Mouse (Mus musculus): ENCODE measurements around the gene Ccser1. TPM values are rescaled to one million over a fixed set of nuclear protein-coding genes. Genes with fewer than 3 reads are reported as not detected.

The Ccser1 gene
- total and polyA plus RNA-seq, 3 experiments: 0.45 to 1.7 (median 0.94) TPM

DNA sequence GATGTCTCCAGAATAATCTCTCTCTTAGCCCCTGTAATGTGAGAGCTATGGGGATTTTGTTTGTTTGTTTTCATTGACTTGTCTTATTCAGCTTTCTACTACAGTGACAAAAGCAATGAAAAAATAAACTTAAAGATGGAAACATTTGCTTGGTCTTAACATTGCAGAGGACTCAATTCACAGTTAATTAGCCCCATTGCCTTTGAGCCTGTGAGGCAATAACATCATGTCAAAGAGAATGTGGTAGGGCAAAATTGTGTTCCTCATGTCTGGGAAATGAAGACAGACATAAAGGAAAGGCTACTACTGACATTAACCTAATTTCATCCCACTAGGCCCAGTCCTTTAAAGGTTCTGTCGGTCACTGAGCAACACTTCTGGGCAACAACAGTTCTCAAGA is 484.4 kb downstream of the Ccser1 start:
- no peak for DNase-seq
- H3K79me2 ChIP-seq (replicated peaks; ENCODE audit: control insufficient read depth, insufficient read depth, low read length): no peaks in the 10 kb centered on the region
- TF ChIP-seq POLR2A (IDR thresholded peaks at IDR 0.05; ENCODE audit: insufficient read depth, low read depth, low read length) (no peak), CTCF (IDR thresholded peaks at IDR 0.05) (no peak), EP300 (IDR thresholded peaks at IDR 0.05; ENCODE audit: insufficient read depth, low read depth, low read length) (no peak)
- WGBS: 93% methylated on average over 1 of the region's 1 CpGs
- no peaks in the 10 kb centered on the region for H3K27me3 ChIP-seq (ENCODE audit: control insufficient read depth, insufficient read depth, low read length)
- H3K4me3 ChIP-seq: no peak overlapping the region
- intact Hi-C loops (cut with DNase I): no loop called here
- H3K27ac ChIP-seq: no peak overlapping the region
- no peaks in the 10 kb centered on the region for H3K36me3 ChIP-seq (ENCODE audit: control insufficient read depth, insufficient read depth, low read length)
- no peak overlapping the region for H3K9ac ChIP-seq (ENCODE audit: low read depth, low read length)
- no peaks in the 10 kb centered on the region for H3K4me1 ChIP-seq (ENCODE audit: control insufficient read depth, insufficient read depth, low read length)

DNA sequence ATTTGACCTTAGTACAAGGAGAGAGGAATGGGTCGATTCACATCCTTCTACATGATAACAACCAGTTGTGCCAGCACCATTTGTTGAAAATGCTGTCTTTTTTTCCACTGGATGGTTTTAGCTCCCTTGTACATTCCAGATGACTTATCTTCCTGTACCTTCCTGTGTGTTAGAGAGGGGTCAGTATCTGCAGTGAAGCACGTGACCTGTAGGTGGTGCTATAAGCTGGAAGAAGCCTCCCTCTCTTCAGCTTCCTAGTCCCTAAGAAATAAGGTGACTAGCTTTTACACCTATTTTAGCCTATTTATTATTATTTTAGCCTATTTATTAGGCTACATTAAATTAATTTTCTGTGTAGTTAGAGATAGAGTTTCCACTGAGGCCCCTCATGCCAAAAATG is 506.9 kb downstream of the Ccser1 start:
- H3K27me3 ChIP-seq (ENCODE audit: control insufficient read depth, insufficient read depth, low read length): no peaks in the 10 kb centered on the region
- intact Hi-C loops (cut with DNase I): no loop called here
- TF ChIP-seq EP300 (IDR thresholded peaks at IDR 0.05; ENCODE audit: insufficient read depth, low read depth, low read length): no peak
- no peak for TF ChIP-seq POLR2A (IDR thresholded peaks at IDR 0.05; ENCODE audit: insufficient read depth, low read depth, low read length)
- peak; percentile 46 for TF ChIP-seq CTCF (IDR thresholded peaks at IDR 0.05)
- 25% methylated on average over 2 of the region's 2 CpGs for WGBS
- H3K4me1 ChIP-seq (ENCODE audit: control insufficient read depth, insufficient read depth, low read length): no peaks in the 10 kb centered on the region
- no peak overlapping the region for H3K27ac ChIP-seq
- no peaks in the 10 kb centered on the region for H3K36me3 ChIP-seq (ENCODE audit: control insufficient read depth, insufficient read depth, low read length)
- no peaks in the 10 kb centered on the region for H3K79me2 ChIP-seq (replicated peaks; ENCODE audit: control insufficient read depth, insufficient read depth, low read length)
- H3K9ac ChIP-seq (ENCODE audit: low read depth, low read length): no peak overlapping the region
- no peak for DNase-seq
- H3K4me3 ChIP-seq: no peak overlapping the region

DNA sequence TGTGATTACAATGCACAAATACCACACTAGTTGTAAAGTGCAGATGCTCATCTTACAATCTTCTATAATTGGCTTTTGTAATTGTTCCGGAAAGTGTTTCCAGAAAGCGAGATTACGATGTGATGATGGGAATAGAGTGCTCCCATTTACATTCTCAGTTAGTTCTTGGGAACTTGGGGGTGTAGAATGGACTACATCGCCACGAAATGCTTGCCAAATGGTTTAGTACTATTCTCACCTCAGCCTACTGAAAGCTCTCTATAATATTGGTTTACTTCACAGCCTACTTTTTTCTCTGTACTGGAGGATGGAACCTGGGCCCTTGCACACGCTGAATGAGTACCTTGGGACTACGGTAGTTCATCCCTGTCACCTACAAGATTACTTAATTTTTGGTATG is 522.9 kb downstream of the Ccser1 start:
- Histone ChIP-seq H3K79me2 (replicated peaks; ENCODE audit: control insufficient read depth, insufficient read depth, low read length) (no peaks in the 10 kb centered on the region), H3K36me3 (ENCODE audit: control insufficient read depth, insufficient read depth, low read length) (no peaks in the 10 kb centered on the region), H3K4me1 (ENCODE audit: control insufficient read depth, insufficient read depth, low read length) (no peaks in the 10 kb centered on the region), H3K27me3 (ENCODE audit: control insufficient read depth, insufficient read depth, low read length) (no peaks in the 10 kb centered on the region), H3K9ac (ENCODE audit: low read depth, low read length) (no peak overlapping the region), H3K27ac (no peak overlapping the region), H3K4me3 (no peak overlapping the region)
- 88% methylated on average over 7 of the region's 7 CpGs for WGBS
- intact Hi-C loops (cut with DNase I): no loop called here
- no peak for DNase-seq
- TF ChIP-seq EP300 (IDR thresholded peaks at IDR 0.05; ENCODE audit: insufficient read depth, low read depth, low read length) (no peak), POLR2A (IDR thresholded peaks at IDR 0.05; ENCODE audit: insufficient read depth, low read depth, low read length) (no peak), CTCF (IDR thresholded peaks at IDR 0.05) (no peak)

DNA sequence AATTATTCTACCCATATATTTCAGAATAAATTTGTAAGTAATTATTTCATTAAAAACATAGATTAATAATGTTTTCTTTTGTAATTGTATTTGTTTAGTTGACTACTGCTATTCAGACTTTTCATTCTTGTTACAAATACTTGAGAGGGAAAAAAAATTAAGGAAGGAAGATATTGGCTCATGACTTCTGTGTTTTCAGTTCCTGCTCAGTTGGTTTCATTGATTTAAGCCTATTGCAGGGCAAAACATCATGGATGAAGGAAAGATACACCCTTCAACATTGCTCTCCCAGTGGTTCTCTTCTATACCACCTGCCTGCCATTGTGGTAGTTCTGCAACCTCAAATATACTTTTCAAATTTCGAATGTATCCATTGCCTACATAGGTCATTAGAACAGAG is 541.1 kb downstream of the Ccser1 start:
- no peaks in the 10 kb centered on the region for H3K36me3 ChIP-seq (ENCODE audit: control insufficient read depth, insufficient read depth, low read length)
- H3K9ac ChIP-seq (ENCODE audit: low read depth, low read length): no peak overlapping the region
- intact Hi-C loops (cut with DNase I): no loop called here
- no peaks in the 10 kb centered on the region for H3K79me2 ChIP-seq (replicated peaks; ENCODE audit: control insufficient read depth, insufficient read depth, low read length)
- WGBS: 71% methylated on average over 1 of the region's 1 CpGs
- no peak for TF ChIP-seq EP300 (IDR thresholded peaks at IDR 0.05; ENCODE audit: insufficient read depth, low read depth, low read length)
- no peak for TF ChIP-seq CTCF (IDR thresholded peaks at IDR 0.05)
- no peak for TF ChIP-seq POLR2A (IDR thresholded peaks at IDR 0.05; ENCODE audit: insufficient read depth, low read depth, low read length)
- no peaks in the 10 kb centered on the region for H3K27me3 ChIP-seq (ENCODE audit: control insufficient read depth, insufficient read depth, low read length)
- no peak overlapping the region for H3K4me3 ChIP-seq
- H3K27ac ChIP-seq: no peak overlapping the region
- H3K4me1 ChIP-seq (ENCODE audit: control insufficient read depth, insufficient read depth, low read length): no peaks in the 10 kb centered on the region
- DNase-seq: no peak

DNA sequence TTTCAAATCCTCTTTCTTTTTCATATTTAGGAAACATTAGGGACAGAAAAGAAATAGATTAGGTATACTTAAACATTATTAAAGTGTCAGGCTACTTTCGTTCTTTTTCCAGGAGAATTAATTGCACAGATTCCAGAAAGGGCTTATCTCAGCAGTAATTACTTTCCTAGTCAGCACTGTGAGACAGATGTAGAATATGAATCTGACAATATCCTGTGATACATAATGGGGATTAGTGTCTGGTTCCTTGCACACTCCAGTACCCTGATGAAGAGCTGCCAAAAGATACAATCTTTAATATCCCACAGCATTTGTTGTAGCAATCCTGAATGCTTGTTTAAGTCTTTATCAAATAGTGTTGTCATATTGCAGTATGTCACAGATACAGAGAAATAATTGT is 548.9 kb downstream of the Ccser1 start:
- intact Hi-C loops (cut with DNase I): no loop called here
- Histone ChIP-seq H3K36me3 (ENCODE audit: control insufficient read depth, insufficient read depth, low read length) (no peaks in the 10 kb centered on the region), H3K9ac (ENCODE audit: low read depth, low read length) (no peak overlapping the region), H3K4me3 (no peak overlapping the region), H3K4me1 (ENCODE audit: control insufficient read depth, insufficient read depth, low read length) (no peaks in the 10 kb centered on the region), H3K27me3 (ENCODE audit: control insufficient read depth, insufficient read depth, low read length) (no peaks in the 10 kb centered on the region), H3K79me2 (replicated peaks; ENCODE audit: control insufficient read depth, insufficient read depth, low read length) (no peaks in the 10 kb centered on the region), H3K27ac (no peak overlapping the region)
- no peak for DNase-seq
- TF ChIP-seq EP300 (IDR thresholded peaks at IDR 0.05; ENCODE audit: insufficient read depth, low read depth, low read length) (no peak), CTCF (IDR thresholded peaks at IDR 0.05) (no peak), POLR2A (IDR thresholded peaks at IDR 0.05; ENCODE audit: insufficient read depth, low read depth, low read length) (no peak)
- WGBS: 60% methylated on average over 1 of the region's 1 CpGs

DNA sequence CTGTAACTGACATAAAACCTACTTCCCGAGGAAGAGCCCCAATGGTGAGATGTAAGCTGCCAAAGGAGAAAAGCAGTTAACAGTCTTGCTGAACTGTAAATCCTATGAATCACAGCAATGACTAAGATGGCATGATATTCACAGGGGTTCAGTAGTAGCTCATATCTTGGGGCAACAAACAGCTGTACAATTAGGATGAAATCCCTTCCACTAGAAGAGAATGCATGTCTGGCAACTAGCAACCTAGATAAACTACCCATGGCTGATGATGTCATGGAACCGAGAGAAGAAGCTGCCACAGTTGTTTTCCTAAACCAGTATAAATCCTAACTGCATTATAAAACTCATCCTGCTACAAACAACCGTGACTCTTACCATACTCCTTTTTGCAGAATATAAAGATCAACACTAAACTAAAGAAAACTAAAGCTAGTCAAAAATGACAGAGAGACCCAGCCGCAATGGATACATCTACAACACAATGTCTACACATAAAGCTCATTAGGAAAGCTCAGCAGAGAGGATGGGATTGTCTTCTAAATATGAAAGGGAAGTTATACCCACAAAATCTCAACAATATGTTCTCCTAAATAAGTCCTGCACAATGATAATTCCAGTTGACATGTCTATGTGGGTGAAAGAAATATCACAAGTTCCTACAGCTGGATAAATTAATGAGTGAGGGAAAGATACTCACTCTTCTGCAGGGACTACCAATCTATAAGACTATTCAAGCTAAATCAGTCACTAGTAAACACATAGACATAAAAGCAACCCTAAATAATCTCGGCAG is 550.2 kb downstream of the Ccser1 start:
- H3K79me2 ChIP-seq (replicated peaks; ENCODE audit: control insufficient read depth, insufficient read depth, low read length): no peaks in the 10 kb centered on the region
- H3K4me1 ChIP-seq (ENCODE audit: control insufficient read depth, insufficient read depth, low read length): no peaks in the 10 kb centered on the region
- no peak for DNase-seq
- H3K4me3 ChIP-seq: no peak overlapping the region
- TF ChIP-seq POLR2A (IDR thresholded peaks at IDR 0.05; ENCODE audit: insufficient read depth, low read depth, low read length) (no peak), CTCF (IDR thresholded peaks at IDR 0.05) (no peak), EP300 (IDR thresholded peaks at IDR 0.05; ENCODE audit: insufficient read depth, low read depth, low read length) (no peak)
- no peak overlapping the region for H3K27ac ChIP-seq
- H3K9ac ChIP-seq (ENCODE audit: low read depth, low read length): no peak overlapping the region
- no peaks in the 10 kb centered on the region for H3K36me3 ChIP-seq (ENCODE audit: control insufficient read depth, insufficient read depth, low read length)
- H3K27me3 ChIP-seq (ENCODE audit: control insufficient read depth, insufficient read depth, low read length): no peaks in the 10 kb centered on the region
- 75% methylated on average over 5 of the region's 5 CpGs for WGBS
- intact Hi-C loops (cut with DNase I): no loop called here

Measured in heart, adult 2 months (tissue).